Mouse (Mus musculus) lung, adult 2 months (tissue): ENCODE results near the gene Cyb5r3. TPM values are rescaled to one million over a fixed set of nuclear protein-coding genes. Genes with fewer than 3 reads are reported as not detected.

Experiments
- DNase-seq: peaks from one replicate; pipeline ENCODE4 v3.0.0; 2022
- H3K4me1 ChIP-seq: fragments of 200-500 bp; 2 replicates; pipeline ENCODE4 v1.6.1; 2011; ENCODE audit warnings: low read length; ENCODE audit not compliant: control insufficient read depth, insufficient read depth
- H3K4me3 ChIP-seq: fragments of 200-500 bp; replicated peaks from 2 replicates; pipeline ENCODE3; 2011; ENCODE audit warnings: low read depth, mild to moderate bottlenecking, control low read depth, low read length; ENCODE audit errors: extremely low read depth
- CTCF ChIP-seq: fragments of 200-500 bp; IDR thresholded peaks from 2 replicates; pipeline ENCODE4 v1.5.1; 2011; ENCODE audit warnings: mild to moderate bottlenecking, low read length, control low read depth; ENCODE audit not compliant: insufficient read depth
- POLR2A ChIP-seq: fragments of 200-500 bp; IDR thresholded peaks from 2 replicates; pipeline ENCODE4 v1.6.1; 2011; ENCODE audit warnings: low read depth, mild to moderate bottlenecking, control low read depth, low read length, borderline replicate concordance; ENCODE audit errors: extremely low read depth
- WGBS: fragments of 180-500 bp; shearing (Covaris S2); methylation state at CpG from one replicate; pipeline ENCODE4 v1.1.7; 2018; 5-methylcytosine and 5-hydroxymethylcytosine counted together
- polyA plus RNA-seq: library from polyadenylated mRNA; depleted of rRNA; stranded (reverse); fragments of >200 nt; gene quantifications from 2 replicates; pipeline ENCODE4 v1.2.3, GENCODE M21; 2012

Cyb5r3 gene
- polyA plus RNA-seq, 1 experiment = 440 TPM

GRCm38 (mm10) chr15:83169772-83170722, 2.3 kb downstream of the Cyb5r3 start:
- 46% methylated on average over 8 of the region's 8 CpGs for WGBS
- H3K4me3 ChIP-seq = peak overlapping the region; percentile 60
- TF ChIP-seq POLR2A = peak; percentile 91; the same call in 1 of the 2 replicates
- no peak for TF ChIP-seq CTCF
- peak; percentile 64 for DNase-seq
- H3K4me1 ChIP-seq = peaks cover 55% of the 10 kb centered on the region

GRCm38 (mm10) chr15:83168875-83169771, 3.3 kb downstream of the Cyb5r3 start:
- 39% methylated on average over 7 of the region's 7 CpGs for WGBS
- peak overlapping the region; percentile 60 for H3K4me3 ChIP-seq
- no peak for TF ChIP-seq POLR2A
- no peak for TF ChIP-seq CTCF
- no peak for DNase-seq
- peaks cover 57% of the 10 kb centered on the region for H3K4me1 ChIP-seq

- Histone ChIP-seq H3K4me1 (peaks cover 57% of the 10 kb centered on the region), H3K4me3 (no peak overlapping the region)
- TF ChIP-seq POLR2A (no peak), CTCF (no peak)
- no peak for DNase-seq
- 83% methylated on average over 3 of the region's 3 CpGs for WGBS
These were observed 4.1 kb downstream of the Cyb5r3 start for GRCm38 (mm10) chr15:83168311-83168710.

GRCm38 (mm10) chr15:83167550-83168065, 4.8 kb downstream of the Cyb5r3 start:
- peaks cover 52% of the 10 kb centered on the region for H3K4me1 ChIP-seq
- WGBS = 60% methylated on average over 8 of the region's 8 CpGs
- TF ChIP-seq POLR2A (no peak), CTCF (no peak)
- no peak overlapping the region for H3K4me3 ChIP-seq
- no peak for DNase-seq

- peak; percentile 37 for DNase-seq
- no peak overlapping the region for H3K4me3 ChIP-seq
- H3K4me1 ChIP-seq = peaks cover 50% of the 10 kb centered on the region
- 51% methylated on average over 5 of the region's 5 CpGs for WGBS
- no peak for TF ChIP-seq CTCF
- no peak for TF ChIP-seq POLR2A
These were observed 5.3 kb downstream of the Cyb5r3 start for GRCm38 (mm10) chr15:83167126-83167525.

GRCm38 (mm10) chr15:83166642-83167041, 5.8 kb downstream of the Cyb5r3 start:
- WGBS = 27% methylated on average over 3 of the region's 3 CpGs
- H3K4me1 ChIP-seq = peaks cover 50% of the 10 kb centered on the region
- DNase-seq = peak; percentile 42
- TF ChIP-seq POLR2A (no peak), CTCF (no peak)
- no peak overlapping the region for H3K4me3 ChIP-seq

- 74% methylated on average over 13 of the region's 13 CpGs for WGBS
- H3K4me1 ChIP-seq = peaks cover 41% of the 10 kb centered on the region
- TF ChIP-seq CTCF (no peak), POLR2A (no peak)
- H3K4me3 ChIP-seq = no peak overlapping the region
- no peak for DNase-seq
These were observed 6.7 kb downstream of the Cyb5r3 start for GRCm38 (mm10) chr15:83165526-83166315.

- WGBS = 32% methylated on average over 5 of the region's 5 CpGs
- H3K4me3 ChIP-seq = no peak overlapping the region
- H3K4me1 ChIP-seq = peaks cover 37% of the 10 kb centered on the region
- TF ChIP-seq CTCF (no peak), POLR2A (0 out of 2 replicates have a peak, but pooled peaks have one; percentile 7)
- DNase-seq = peak; percentile 48
These were observed 7.4 kb downstream of the Cyb5r3 start for GRCm38 (mm10) chr15:83164971-83165471.
